Mouse (Mus musculus): ENCODE results near the gene Unk.

DNA sequence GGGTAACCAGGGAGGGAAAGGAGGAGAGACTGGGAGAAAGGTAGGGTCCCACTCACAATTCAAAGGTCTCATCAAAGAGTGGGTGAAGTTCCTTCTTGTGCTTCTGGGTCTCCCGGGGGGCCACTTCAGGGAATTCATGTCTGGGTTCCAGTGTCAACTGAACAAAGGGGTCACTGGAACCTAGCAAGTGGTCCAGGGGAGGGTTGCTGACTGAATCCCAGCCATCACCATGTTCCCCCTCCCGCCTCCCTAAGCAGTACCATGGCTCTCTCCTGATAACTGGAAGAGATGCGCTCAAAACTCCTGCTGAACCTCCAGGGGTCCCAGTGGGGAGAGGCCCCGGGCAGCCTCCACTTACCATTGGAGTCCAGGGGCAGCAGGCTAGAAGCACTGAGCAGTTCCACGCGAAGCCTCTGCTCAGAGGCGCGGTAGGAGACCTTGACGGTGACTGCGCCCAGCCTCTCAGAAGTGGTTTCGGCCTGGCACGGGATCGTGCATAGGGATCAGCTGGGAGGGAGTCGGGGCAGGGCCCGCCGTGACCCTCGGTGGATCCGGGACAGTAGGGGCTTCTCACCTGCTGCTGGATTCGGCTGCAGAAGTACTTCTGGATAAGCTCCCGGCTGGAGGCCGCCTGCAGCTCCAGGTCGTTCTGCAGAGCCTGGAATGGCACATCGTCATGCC is 34.2 kb downstream of the Unk start:
- no peak for TF ChIP-seq CTCF (IDR thresholded peaks at IDR 0.05; ENCODE audit: low read depth, low read length)
- TF ChIP-seq POLR2A (IDR thresholded peaks at IDR 0.05; ENCODE audit: insufficient read depth, low read length): no peak
- no peak for TF ChIP-seq EP300 (IDR thresholded peaks at IDR 0.05; ENCODE audit: insufficient read depth, low read depth, low read length)
